Mouse (Mus musculus) ES-Bruce4 (cell line): ENCODE data around the gene Thumpd1.
A peak's percentile ranks its signal among the peaks of the same experiment; 100 is the strongest.

ENCODE experiments used
- CTCF ChIP-seq: IDR thresholded peaks from one replicate; pipeline ENCODE4 v1.8.1; 2011; ENCODE audit warnings: low read depth, low read length
- POLR2A ChIP-seq: IDR thresholded peaks from one replicate; pipeline ENCODE4 v1.8.1; 2011; ENCODE audit warnings: low read length; ENCODE audit not compliant: insufficient read depth

DNA sequence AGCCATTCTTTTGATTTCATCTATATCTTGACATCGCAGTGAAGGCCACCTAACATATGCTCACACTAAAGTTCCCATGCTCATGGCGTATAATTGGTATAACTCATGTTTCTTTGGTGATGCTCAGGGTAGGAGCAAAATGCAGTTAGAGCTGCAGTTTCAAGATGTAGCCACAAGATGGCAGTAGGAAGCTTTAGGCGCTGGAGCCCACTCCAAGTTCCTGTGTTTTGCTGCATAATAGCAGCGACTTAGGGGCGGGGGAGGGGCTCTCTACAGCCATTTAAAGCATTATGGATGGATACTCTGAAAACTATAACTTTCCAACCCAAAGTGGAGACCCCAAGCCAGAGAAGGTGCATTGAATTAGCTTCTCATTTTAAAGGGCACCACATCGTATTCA is 47.1 kb downstream of the Thumpd1 start:
- TF ChIP-seq CTCF (peak; percentile 62), POLR2A (no peak)
